Mouse (Mus musculus): ENCODE measurements around the gene Clip1. TPM values are rescaled to one million over a fixed set of nuclear protein-coding genes. Genes with fewer than 3 reads are reported as not detected.
A peak's percentile ranks its signal among the peaks of the same experiment; 100 is the strongest.

Clip1 gene
- total and polyA plus RNA-seq, 2 experiments from 2014 or later: 58.0 to 68.6 TPM

GRCm38 (mm10) chr5:123664329-123664728, 20.1 kb downstream of the Clip1 start:
- WGBS: 77% methylated on average over 7 of the region's 7 CpGs
- Histone ChIP-seq H3K27ac (no peak overlapping the region), H3K9ac (replicated peaks; ENCODE audit: low read length) (no peak overlapping the region), H3K4me2 (ENCODE audit: low read depth, low read length) (no peak overlapping the region), H3K4me1 (ENCODE audit: insufficient read depth, low read length) (no peaks in the 10 kb centered on the region), H3K27me3 (ENCODE audit: insufficient read depth, low read length) (no peaks in the 10 kb centered on the region), H3K9me3 (ENCODE audit: low read length) (no peaks in the 10 kb centered on the region), H3K4me3 (ENCODE audit: low read length) (no peak overlapping the region), H3K36me3 (ENCODE audit: insufficient read depth, low read length) (no peaks in the 10 kb centered on the region)
- DNase-seq (ENCODE audit: low spot score) (no peak), ATAC-seq (no peak)
- no peak for TF ChIP-seq CTCF (IDR thresholded peaks at IDR 0.05; ENCODE audit: low read depth)

- Histone ChIP-seq H3K27me3 (ENCODE audit: insufficient read depth, low read length) (no peaks in the 10 kb centered on the region), H3K4me3 (ENCODE audit: low read length) (no peak overlapping the region), H3K36me3 (ENCODE audit: insufficient read depth, low read length) (no peaks in the 10 kb centered on the region), H3K4me2 (ENCODE audit: low read depth, low read length) (no peak overlapping the region), H3K9ac (replicated peaks; ENCODE audit: low read length) (no peak overlapping the region), H3K27ac (no peak overlapping the region; the same call in 1 of the 2 replicates), H3K9me3 (ENCODE audit: low read length) (no peaks in the 10 kb centered on the region), H3K4me1 (ENCODE audit: insufficient read depth, low read length) (no peaks in the 10 kb centered on the region)
- whole genome bisulfite sequencing: 68% methylated on average over 9 of the region's 9 CpGs
- no peak for ATAC-seq
- no peak for TF ChIP-seq CTCF (IDR thresholded peaks at IDR 0.05; ENCODE audit: low read depth)
- no peak for DNase-seq (ENCODE audit: low spot score)
Measured at GRCm38 (mm10) chr5:123662059-123662458, 22.4 kb downstream of the Clip1 start.

- no peaks in the 10 kb centered on the region for H3K9me3 ChIP-seq (ENCODE audit: low read length)
- DNase-seq (ENCODE audit: low spot score): no peak
- no peaks in the 10 kb centered on the region for H3K36me3 ChIP-seq (ENCODE audit: insufficient read depth, low read length)
- no peak overlapping the region for H3K4me2 ChIP-seq (ENCODE audit: low read depth, low read length)
- no peaks in the 10 kb centered on the region for H3K4me1 ChIP-seq (ENCODE audit: insufficient read depth, low read length)
- no peak overlapping the region for H3K27ac ChIP-seq
- no peaks in the 10 kb centered on the region for H3K27me3 ChIP-seq (ENCODE audit: insufficient read depth, low read length)
- no peak overlapping the region for H3K9ac ChIP-seq (replicated peaks; ENCODE audit: low read length)
- WGBS: 80% methylated on average over 3 of the region's 3 CpGs
- no peak for TF ChIP-seq CTCF (IDR thresholded peaks at IDR 0.05; ENCODE audit: low read depth)
- ATAC-seq: no peak
- no peak overlapping the region for H3K4me3 ChIP-seq (ENCODE audit: low read length)
Measured at GRCm38 (mm10) chr5:123661602-123662001, 22.8 kb downstream of the Clip1 start.

GRCm38 (mm10) chr5:123657651-123658050, 26.8 kb downstream of the Clip1 start:
- 80% methylated on average over 7 of the region's 7 CpGs for WGBS
- Histone ChIP-seq H3K27me3 (ENCODE audit: insufficient read depth, low read length) (no peaks in the 10 kb centered on the region), H3K4me2 (ENCODE audit: low read depth, low read length) (no peak overlapping the region), H3K4me1 (ENCODE audit: insufficient read depth, low read length) (no peaks in the 10 kb centered on the region), H3K9me3 (ENCODE audit: low read length) (no peaks in the 10 kb centered on the region), H3K36me3 (ENCODE audit: insufficient read depth, low read length) (peaks cover 6% of the 10 kb centered on the region; the same call in 1 of the 2 replicates), H3K4me3 (ENCODE audit: low read length) (no peak overlapping the region), H3K9ac (replicated peaks; ENCODE audit: low read length) (no peak overlapping the region), H3K27ac (no peak overlapping the region)
- DNase-seq (ENCODE audit: low spot score): no peak
- no peak for ATAC-seq
- no peak for TF ChIP-seq CTCF (IDR thresholded peaks at IDR 0.05; ENCODE audit: low read depth)

- H3K36me3 ChIP-seq (ENCODE audit: insufficient read depth, low read length): peaks cover 6% of the 10 kb centered on the region; the same call in 1 of the 2 replicates
- no peaks in the 10 kb centered on the region for H3K27me3 ChIP-seq (ENCODE audit: insufficient read depth, low read length)
- H3K9ac ChIP-seq (replicated peaks; ENCODE audit: low read length): no peak overlapping the region
- no peaks in the 10 kb centered on the region for H3K4me1 ChIP-seq (ENCODE audit: insufficient read depth, low read length)
- H3K9me3 ChIP-seq (ENCODE audit: low read length): no peaks in the 10 kb centered on the region
- no peak overlapping the region for H3K4me3 ChIP-seq (ENCODE audit: low read length)
- ATAC-seq: no peak
- TF ChIP-seq CTCF (IDR thresholded peaks at IDR 0.05; ENCODE audit: low read depth): no peak
- WGBS: 39% methylated on average over 5 of the region's 5 CpGs
- no peak for DNase-seq (ENCODE audit: low spot score)
- H3K4me2 ChIP-seq (ENCODE audit: low read depth, low read length): no peak overlapping the region
- no peak overlapping the region for H3K27ac ChIP-seq
Measured at GRCm38 (mm10) chr5:123654937-123655336, 29.5 kb downstream of the Clip1 start.

- H3K27ac ChIP-seq: no peak overlapping the region
- TF ChIP-seq CTCF (IDR thresholded peaks at IDR 0.05; ENCODE audit: low read depth): no peak
- 87% methylated on average over 11 of the region's 11 CpGs for WGBS
- no peaks in the 10 kb centered on the region for H3K9me3 ChIP-seq (ENCODE audit: low read length)
- DNase-seq (ENCODE audit: low spot score) (no peak), ATAC-seq (no peak)
- no peak overlapping the region for H3K9ac ChIP-seq (replicated peaks; ENCODE audit: low read length)
- no peaks in the 10 kb centered on the region for H3K27me3 ChIP-seq (ENCODE audit: insufficient read depth, low read length)
- H3K4me1 ChIP-seq (ENCODE audit: insufficient read depth, low read length): no peaks in the 10 kb centered on the region
- peaks cover 6% of the 10 kb centered on the region; the same call in 1 of the 2 replicates for H3K36me3 ChIP-seq (ENCODE audit: insufficient read depth, low read length)
- H3K4me2 ChIP-seq (ENCODE audit: low read depth, low read length): no peak overlapping the region
- H3K4me3 ChIP-seq (ENCODE audit: low read length): no peak overlapping the region
Measured at GRCm38 (mm10) chr5:123653287-123653801, 31.1 kb downstream of the Clip1 start.

GRCm38 (mm10) chr5:123650825-123651224, 33.6 kb downstream of the Clip1 start:
- no peak overlapping the region for H3K4me3 ChIP-seq (ENCODE audit: low read length)
- H3K9me3 ChIP-seq (ENCODE audit: low read length): no peaks in the 10 kb centered on the region
- H3K4me2 ChIP-seq (ENCODE audit: low read depth, low read length): no peak overlapping the region
- ATAC-seq: no peak
- TF ChIP-seq CTCF (IDR thresholded peaks at IDR 0.05; ENCODE audit: low read depth): peak; percentile 35
- 53% methylated on average over 2 of the region's 2 CpGs for WGBS
- H3K9ac ChIP-seq (replicated peaks; ENCODE audit: low read length): no peak overlapping the region
- peaks cover 20% of the 10 kb centered on the region for H3K36me3 ChIP-seq (ENCODE audit: insufficient read depth, low read length)
- H3K27ac ChIP-seq: no peak overlapping the region
- H3K4me1 ChIP-seq (ENCODE audit: insufficient read depth, low read length): no peaks in the 10 kb centered on the region
- H3K27me3 ChIP-seq (ENCODE audit: insufficient read depth, low read length): no peaks in the 10 kb centered on the region
- DNase-seq (ENCODE audit: low spot score): no peak

All from hindbrain, postnatal 0 days (tissue).